Mouse (Mus musculus) layer of hippocampus, postnatal 25 days (tissue): ENCODE results near the gene Mvd. TPM values are rescaled to one million over a fixed set of nuclear protein-coding genes. Genes with fewer than 3 reads are reported as not detected.

ENCODE experiments used
- DNase-seq, 2 experiments: peaks; one replicate each; pipeline ENCODE4 v3.0.0; 2022; ENCODE audit warnings: mixed read lengths in 2 of 2, low spot score in 1 of 2; ENCODE audit errors: extremely low spot score in 1 of 2
- total RNA-seq, 2 experiments: library from RNA; stranded (reverse); gene quantifications; 2 replicates each; pipeline ENCODE4 v1.2.3; 2021

The Mvd gene
- total RNA-seq, 2 experiments from 2014 or later, result 23.1 to 25.2 TPM

DNA sequence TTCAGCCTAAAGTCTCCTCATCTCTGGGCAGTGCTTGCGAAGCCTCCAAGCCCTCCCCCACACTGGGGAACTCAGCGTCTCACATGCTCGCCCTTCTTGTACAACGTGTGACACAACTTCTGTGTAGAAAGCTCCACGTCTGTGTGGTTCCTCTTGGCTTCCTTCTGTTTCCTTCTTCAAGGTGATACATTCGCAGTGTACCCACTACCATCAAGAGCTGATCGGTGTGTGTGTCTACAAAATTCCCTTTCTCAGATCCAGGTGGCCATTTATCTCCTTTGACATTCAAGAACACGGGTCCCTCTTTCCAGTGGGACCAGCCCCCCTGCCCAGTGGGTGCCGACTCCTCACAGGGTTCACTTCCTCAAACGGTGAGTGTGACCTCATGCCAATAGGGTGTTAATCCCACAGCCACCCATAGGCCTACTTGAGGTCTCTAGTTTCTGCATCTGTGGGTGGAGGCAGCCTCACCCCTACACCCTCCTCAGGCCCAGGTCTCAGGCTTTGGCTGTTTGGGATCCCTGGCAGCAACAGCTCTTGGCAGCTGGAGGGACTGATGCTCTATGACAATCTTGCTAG is 13.1 kb downstream of the Mvd start:
- no peak for DNase-seq

DNA sequence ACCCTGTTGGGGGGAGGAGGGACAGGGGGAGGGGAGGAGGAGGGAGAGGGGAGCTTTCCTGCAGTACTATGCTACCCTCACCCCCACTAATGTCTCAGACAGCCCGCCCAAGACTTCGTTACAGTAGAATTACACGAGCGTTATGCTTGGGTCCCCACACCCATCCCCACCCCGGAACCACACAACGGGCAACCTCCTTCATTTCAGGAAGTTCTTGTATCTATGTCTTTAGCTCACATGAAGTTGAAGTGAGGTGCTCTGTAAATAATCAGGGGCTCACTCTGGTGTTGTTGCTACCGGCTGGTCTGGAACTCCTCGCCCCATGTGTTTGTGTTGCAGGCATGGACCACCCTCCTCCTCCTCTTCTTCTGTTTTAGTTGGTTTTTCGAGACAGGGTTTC is 15.1 kb downstream of the Mvd start:
- no peak for DNase-seq

DNA sequence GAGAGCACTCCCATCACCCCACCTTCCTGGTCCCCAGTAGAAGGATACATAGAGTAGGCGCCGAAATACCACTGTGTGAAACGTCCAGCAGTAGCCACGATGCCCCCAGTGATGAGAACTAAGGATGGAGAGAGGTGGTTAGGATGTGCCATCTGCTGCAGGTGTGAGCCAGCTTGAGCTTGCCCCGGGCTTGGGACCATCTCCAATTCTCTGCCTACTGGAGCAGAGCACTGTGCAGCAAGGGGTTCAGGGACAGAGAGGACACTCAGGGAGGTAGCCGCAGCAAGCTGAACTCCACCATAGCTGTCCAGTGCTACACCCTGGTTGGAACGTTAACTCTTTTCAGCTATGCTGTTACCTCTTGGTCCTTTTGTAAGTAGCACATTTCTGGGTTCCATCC is 15.6 kb downstream of the Mvd start:
- no peak for DNase-seq

DNA sequence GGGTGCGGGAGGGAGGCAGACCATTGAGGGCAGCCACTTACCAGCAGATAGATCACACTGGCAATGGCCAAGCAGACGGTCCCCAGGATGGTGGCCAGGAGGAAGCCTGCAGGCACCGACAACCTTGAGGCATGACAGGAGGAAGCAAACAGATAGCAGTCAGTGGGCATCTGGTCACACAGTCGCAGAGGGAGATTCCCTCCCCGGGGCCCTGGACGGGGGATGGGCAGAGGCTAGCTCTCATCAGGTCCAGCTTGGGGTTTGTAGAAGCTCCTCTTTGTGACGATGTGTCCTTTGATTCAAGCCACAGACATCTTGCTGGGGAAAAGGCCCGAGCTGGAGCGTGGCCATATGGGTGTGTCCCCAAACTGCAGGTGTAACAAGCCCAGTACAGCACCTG is 17.1 kb downstream of the Mvd start:
- DNase-seq, result no peak

DNA sequence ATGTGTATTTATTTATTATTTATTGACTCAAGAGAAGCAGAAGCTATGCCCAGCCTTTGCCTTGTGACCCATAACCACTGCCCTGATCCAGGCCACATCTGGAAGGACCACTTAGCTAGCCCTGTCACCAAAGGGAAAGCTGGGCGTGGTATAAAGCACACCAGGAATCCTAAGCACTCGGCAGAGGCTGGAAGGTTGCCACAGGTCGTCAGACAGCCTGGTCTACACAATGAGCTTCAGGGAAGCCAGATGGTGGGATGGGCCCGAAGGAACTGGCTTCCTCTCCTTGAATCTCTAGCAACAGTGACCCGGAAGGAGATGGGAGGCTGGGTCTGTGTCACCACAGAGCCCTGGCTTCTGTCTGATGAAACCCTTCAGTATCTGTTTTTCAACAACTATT is 19.6 kb downstream of the Mvd start:
- no peak for DNase-seq

DNA sequence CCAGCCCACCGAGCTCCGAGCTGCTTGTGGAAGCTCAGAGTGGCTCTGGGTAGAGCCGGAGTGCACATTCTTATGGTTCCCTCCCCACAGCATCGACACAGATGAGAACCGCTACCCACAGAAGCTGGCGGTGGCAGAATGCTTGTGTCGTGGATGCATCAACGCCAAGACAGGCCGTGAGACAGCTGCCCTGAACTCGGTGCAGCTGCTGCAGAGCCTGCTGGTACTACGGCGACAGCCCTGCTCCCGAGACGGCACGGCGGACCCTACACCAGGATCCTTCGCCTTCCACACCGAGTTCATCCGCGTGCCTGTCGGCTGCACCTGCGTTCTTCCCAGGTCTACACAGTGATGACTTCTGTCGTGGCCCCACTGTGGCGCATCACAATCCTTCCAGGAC is 20.0 kb downstream of the Mvd start:
- DNase-seq, result no peak

DNA sequence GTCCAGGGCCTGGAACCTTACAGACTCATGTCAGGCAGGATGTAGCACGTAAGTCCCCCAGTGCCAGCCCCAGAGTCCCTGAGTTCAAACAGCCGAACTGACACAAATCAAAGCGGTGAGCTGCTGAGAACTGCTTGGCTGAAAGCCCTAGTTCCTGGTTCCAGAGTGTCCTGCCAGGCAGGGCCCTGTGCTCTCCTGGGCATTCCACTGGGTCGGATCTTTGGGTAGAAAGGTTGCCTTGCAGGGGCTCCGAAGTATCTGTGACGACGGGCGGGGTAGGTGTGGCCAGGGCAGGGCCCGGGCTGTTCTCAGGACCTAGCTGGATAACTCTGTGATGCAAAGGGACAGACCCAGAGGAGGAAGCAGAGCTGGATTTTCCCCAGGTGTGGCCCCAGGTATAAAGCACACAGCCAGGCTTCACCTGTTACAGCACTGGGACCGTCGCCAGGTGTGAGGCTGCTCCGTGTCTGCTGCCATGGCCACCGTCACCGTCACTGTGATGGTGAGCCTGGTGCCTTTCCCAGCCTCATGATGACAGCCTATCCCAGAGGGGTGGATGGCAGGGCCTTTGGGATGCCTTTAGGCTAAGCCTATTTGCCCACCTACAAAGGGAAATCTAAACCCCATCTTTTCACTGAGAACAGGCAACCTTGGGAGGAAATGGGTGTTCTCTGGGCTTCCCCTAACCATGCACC is 21.7 kb downstream of the Mvd start, which contains the start of gene Il17c:
Gene Il17c (plus strand): TSS at position 645 of the 695 bp plus-strand sequence.
- DNase-seq, result no peak

DNA sequence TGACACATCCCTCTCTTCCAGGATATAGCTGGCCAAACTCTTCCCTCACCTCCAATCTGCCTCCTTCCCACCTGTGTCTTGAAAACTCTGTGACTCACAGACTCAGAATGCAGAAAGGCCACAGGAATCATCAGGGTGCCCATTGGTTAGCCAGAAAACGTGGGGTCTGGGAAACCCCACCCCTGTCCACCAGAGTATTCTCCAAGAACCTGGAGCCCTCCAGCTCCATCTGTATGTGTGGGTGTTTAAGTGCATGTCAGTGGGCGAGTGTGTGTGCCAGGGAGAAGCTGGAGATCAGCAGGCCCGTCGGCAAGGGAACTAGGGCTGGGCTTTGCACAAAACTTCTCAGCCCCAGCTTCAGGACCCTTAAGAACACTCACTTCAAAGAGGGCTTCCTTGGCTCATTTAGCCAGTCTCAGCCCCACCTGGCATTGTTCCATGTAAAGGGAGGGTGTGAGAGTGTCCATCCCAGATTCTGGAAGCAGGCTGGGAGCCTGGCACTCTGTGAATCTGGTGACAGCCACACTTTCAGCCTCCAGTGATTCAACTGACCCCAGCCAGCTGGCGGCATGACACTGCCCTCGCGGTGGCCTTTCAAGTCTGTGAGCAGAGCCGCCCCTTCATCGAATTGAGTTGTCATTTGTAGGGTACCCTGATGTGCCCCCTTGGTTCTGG is 23.2 kb downstream of the Mvd start:
- peak in 1 of 2 experiments; percentile 20 for DNase-seq

DNA sequence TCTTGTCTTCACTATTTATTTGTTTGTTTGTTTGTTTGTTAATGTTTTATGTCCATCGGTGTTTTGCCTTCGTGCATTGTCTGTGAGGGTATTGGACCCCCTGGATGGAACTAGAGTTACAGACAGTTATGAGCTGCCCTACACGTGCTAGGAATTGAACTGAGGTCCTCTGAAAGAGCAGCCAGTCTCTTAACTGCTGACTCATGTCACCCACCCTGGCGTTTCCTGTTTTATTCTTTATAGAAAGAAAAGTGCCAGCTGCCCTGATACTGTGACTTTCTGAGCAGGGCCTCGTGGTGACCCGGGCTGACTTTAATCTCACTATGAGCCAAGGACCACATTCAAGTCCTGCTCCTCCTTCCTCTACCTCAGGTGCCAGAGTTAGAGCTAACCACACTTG is 27.7 kb downstream of the Mvd start:
- no peak for DNase-seq

DNA sequence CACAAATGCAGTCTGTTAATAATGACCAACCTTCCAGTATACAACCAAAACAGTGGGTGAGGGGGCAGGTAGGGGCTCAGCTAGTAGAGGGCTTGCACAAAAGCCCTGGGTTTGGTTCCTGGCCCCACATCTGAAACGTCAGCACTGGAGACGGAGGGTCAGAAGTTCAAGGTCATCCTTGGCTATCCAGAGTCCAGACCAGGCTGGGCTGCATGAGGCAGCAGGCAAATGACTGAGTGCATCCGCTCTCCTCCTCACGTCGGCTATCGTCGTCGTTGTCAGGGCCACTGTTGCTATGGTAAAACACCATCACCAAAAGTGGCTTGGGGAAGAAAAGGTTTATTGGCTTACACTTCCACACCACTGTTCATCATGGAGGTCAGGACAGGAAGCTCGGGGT is 28.9 kb downstream of the Mvd start:
- DNase-seq, result no peak

DNA sequence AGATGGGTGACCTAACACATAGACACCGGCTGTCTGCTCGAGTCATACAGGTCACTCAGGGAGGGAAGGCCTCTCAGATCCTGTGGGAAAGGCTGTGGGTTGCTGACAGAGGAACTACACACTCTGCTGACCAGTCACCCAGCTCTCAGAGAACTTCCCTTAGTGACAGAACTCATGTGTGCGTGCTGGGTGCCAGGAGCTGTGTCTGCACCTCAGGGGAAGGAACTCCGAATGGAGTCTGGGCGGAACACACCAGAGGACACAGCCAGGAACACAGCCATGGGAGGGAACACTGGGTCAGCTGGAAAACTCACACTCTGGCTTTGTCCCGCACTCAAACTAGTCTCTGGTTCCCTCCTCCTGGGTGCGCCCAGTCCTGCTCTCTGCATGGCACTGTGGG is 35.5 kb downstream of the Mvd start:
- DNase-seq, result no peak

DNA sequence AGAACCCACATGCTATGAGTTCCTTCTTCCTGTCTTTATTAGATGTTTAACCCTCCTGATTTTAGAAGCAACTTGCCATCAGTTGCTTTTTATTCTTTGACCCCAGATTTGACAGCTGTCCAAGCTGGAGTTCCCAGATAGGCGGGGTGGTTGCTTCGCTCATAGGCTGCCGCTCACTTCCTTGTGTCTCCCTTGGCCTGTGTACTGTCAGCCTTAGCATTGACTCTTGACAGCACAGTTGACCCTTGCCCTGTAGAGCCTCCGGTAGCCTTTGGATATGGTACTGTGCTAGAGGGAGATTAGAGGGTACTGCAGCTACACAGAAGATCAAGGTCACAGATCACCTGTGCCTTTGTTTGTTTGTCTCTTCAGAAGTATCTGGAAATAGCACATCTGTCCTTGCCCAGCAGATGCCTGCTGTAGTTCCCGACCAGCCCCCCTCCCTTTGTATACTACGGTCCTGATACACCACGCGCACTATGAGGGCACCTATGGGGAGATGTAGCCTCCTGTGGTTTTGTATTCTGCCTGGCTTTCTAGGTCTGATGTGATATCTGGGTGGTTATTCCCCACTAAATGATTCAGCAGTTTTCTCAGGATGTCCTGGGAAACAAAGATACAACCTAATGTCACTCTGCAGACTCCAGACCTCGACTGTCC is 37.9 kb downstream of the Mvd start:
- no peak for DNase-seq

DNA sequence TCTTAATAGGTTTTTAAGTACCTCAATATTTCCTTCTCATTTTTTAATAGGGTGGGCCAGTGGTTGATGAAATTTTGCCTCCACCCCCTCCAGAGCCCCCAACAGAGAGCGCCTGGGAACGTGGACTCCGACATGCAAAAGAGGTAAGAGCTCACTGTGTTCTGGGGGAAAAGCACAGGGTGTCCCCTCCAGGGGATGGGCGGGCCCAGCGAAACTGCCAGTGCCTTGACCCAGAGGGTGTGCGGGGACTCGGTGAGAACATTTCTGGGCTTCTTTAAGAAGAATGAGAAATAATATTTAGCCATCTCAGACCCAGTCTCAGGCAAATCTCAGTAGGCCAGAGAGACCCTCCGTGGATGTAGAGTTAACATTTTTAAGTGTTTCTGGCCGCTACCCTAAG is 45.0 kb downstream of the Mvd start:
- DNase-seq, result no peak

DNA sequence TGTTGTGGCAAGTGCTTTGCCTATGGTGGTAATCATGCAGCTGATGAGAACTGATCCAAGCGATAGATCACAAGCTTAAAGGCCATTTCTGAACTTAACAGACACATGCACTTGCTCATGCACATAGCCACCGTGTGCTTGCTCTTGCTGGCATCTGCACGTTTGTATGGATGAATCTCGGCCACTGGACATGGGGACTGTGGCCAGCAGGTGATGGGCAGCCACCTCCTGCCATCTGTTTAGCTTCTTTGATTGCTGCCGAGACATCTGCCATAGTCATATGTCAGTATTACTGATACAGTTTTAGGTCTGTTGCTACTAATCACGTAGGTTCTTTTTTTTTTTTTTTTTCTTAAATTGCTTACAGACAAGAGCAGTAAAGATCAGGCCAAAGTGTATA is 47.9 kb downstream of the Mvd start:
- DNase-seq, result no peak

DNA sequence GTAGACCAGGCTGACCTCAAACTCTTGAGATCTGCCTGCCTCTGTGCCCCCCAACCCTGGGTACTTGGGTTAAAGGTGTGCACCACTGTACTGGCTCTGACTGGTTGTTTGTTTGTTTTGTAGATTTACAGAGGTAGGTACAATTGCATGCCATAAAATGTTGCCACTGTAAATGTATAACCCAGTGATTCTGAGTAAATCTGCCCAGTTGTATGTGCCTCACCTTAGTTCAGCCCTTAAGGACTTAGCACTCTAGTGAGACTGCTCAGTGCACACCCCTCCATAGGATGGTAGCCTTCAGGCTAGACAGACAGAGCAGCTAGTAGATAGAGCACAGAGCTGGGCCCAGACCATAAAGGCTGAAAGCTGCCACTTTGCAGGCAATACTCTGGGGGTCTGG is 49.5 kb downstream of the Mvd start:
- no peak for DNase-seq

DNA sequence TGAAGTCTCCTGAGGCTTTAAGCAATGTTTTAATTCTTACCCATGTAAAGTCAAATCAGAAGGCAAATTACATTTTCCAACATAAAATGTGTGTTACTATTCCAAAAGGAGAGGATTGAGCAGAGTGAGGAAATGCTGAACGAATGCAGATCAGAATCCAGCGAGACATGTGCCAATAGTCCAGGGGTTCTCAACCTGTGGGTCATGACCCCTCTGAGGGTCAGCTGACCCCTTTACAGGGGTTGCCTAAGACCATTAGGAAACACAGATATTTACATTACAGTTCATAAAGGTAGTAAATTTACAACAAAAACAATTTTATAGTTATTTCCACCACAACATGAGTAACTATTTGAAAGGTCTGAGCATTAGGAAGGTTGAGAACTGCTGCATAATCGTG is 52.5 kb downstream of the Mvd start:
- no peak for DNase-seq

DNA sequence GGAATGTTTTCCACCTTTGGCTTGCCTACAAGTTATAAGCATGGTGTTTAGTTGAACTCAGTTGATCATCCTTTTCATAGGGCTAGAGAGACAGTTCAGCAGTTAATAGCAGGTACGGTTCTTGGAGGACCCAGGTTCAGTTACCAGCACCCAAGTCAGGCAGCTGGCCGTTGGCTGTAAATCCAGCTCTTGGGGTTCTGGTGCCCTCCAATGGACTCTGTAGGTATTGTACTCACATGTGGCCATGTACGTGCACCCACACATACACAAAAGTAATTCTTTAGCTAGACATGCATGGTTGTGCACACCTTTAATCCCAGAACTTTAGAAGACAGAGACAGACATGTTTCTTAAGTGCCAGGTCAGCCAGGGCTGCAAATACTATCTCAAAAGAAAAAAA is 53.9 kb downstream of the Mvd start:
- no peak for DNase-seq
